Mouse (Mus musculus): ENCODE results near the gene Pkd1l3. TPM values are rescaled to one million over a fixed set of nuclear protein-coding genes. Genes with fewer than 3 reads are reported as not detected.

The Pkd1l3 gene
- total and polyA plus RNA-seq, 2 experiments from 2014 or later: 0.05 to 0.16 TPM

DNA sequence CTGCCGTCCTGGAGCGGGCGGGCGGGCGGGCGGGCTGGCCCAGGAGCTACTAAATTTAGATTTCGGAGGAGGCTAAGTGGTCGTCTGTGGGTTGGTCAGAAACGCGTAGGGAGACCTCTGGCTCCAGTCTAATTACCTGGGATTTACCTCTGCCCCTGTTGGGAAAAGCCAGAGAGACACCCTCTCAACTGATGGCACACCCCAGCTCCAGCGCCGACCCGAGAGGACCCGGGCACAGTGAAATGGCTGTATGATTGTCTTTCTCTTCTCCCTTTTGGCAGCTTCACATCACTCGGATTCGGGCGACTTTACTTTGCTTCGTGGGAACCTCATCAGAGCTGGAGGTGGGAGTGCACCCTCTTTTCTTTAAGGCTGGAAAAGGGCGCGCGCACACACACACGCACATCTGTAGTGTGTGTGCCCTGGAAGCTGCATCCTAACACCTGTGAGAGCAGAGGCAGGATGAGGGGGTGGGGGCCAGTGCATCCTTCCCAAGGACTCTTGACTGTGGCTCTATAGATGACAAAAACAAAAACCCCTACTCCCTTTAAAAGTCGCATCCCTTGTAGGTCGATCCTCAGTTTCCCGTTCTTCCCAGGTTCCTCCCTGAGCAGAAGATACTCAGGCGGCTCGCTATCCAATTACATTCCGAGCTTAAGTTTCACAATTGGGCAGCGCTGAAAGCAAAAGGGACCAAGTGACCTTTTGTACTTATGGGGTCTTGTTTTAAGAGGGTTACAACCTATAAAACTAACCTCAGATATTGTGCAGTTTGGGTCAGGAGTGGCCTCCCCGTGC, 92.0 kb downstream of the Pkd1l3 start:
- H3K36me3 ChIP-seq (ENCODE audit: insufficient read depth, low read length): peaks cover 25% of the 10 kb centered on the region
- H3K4me1 ChIP-seq (ENCODE audit: insufficient read depth, low read length): peaks cover 14% of the 10 kb centered on the region; the same call in 1 of the 2 replicates
- WGBS: 1% methylated on average over 30 of the region's 30 CpGs
- peak overlapping the region; percentile 97 for H3K27ac ChIP-seq
- no peaks in the 10 kb centered on the region for H3K9me3 ChIP-seq (ENCODE audit: low read length)
- peak overlapping the region; percentile 89 for H3K4me2 ChIP-seq (ENCODE audit: low read depth, low read length)
- H3K9ac ChIP-seq (replicated peaks; ENCODE audit: low read length): peak overlapping the region; percentile 100
- no peaks in the 10 kb centered on the region for H3K27me3 ChIP-seq (ENCODE audit: insufficient read depth, low read length)
- ATAC-seq: peak; percentile 50
- DNase-seq (ENCODE audit: low spot score): peak; percentile 32
- no peak for TF ChIP-seq CTCF (IDR thresholded peaks at IDR 0.05; ENCODE audit: low read depth)
- peak overlapping the region; percentile 96 for H3K4me3 ChIP-seq (ENCODE audit: low read length)

DNA sequence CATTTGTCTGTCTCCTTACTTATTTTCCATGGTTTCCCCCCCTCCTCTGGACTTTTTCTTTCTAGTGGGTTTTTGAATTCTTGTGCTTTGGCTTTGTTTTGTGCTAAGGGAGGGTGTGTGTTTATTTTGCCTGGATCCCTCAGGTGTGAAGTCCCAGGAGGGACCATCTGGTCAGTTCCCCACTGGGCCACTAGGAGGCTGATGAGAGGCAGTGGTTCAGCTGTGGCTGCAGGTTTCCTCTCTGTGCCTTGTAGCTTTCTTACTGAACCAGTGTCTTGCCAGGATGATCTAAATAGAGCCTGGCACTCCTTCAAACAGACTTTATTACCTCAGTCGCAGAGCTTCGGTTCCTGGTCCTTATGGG, 92.5 kb downstream of the Pkd1l3 start:
- 15% methylated on average over 2 of the region's 2 CpGs for WGBS
- peaks cover 27% of the 10 kb centered on the region for H3K36me3 ChIP-seq (ENCODE audit: insufficient read depth, low read length)
- peaks cover 14% of the 10 kb centered on the region; the same call in 1 of the 2 replicates for H3K4me1 ChIP-seq (ENCODE audit: insufficient read depth, low read length)
- peak overlapping the region; percentile 100 for H3K9ac ChIP-seq (replicated peaks; ENCODE audit: low read length)
- ATAC-seq: 0 out of 2 replicates have a peak, but pooled peaks have one; percentile 39
- peak; percentile 79 for DNase-seq (ENCODE audit: low spot score)
- TF ChIP-seq CTCF (IDR thresholded peaks at IDR 0.05; ENCODE audit: low read depth): peak; percentile 91
- no peak overlapping the region for H3K27ac ChIP-seq
- H3K4me3 ChIP-seq (ENCODE audit: low read length): peak overlapping the region; percentile 96
- H3K4me2 ChIP-seq (ENCODE audit: low read depth, low read length): peak overlapping the region; percentile 89
- no peaks in the 10 kb centered on the region for H3K9me3 ChIP-seq (ENCODE audit: low read length)
- H3K27me3 ChIP-seq (ENCODE audit: insufficient read depth, low read length): no peaks in the 10 kb centered on the region

DNA sequence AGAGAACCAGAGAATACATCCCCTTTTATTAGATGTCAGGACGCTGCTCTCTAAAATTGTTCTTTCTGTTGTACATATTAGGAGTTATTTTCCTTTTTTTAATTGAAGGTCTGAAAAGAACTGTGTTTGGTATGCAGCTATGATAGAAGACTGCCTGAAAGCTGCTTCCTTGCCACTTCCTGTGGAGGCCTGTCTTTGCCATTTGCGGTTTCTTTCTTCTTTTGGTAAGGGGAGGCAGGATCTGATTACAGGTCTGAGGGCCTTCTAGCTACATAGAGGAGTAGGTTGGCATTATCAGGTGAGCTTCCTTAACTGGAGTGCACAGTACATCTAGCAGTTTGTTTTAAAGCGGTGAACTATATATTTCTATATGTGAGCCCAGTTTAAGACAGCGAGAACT, 93.6 kb downstream of the Pkd1l3 start:
- DNase-seq (ENCODE audit: low spot score): no peak
- H3K36me3 ChIP-seq (ENCODE audit: insufficient read depth, low read length): peaks cover 38% of the 10 kb centered on the region
- WGBS: 96% methylated on average over 4 of the region's 4 CpGs

DNA sequence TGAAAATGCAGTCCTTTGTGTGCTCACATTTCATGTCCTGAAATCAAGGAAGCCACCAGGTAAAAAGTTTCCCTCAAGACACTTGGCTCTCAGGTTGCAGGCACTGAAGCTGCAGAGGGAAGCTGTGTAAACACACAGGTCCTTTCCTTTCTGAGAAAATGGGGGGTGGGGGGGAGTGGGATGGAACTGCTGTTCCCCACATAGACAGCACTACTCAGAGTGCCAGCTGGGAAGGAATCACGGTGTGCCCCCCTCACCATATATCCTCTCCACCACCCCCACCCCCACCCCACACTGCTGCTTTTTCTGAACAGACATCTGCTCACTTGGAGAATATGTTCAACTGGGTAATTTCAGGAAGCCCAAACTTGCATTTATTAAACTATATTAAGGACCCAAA, 98.2 kb downstream of the Pkd1l3 start:
- H3K9me3 ChIP-seq (ENCODE audit: low read length): no peaks in the 10 kb centered on the region
- DNase-seq (ENCODE audit: low spot score): no peak
- H3K27me3 ChIP-seq (ENCODE audit: insufficient read depth, low read length): no peaks in the 10 kb centered on the region
- peaks cover 67% of the 10 kb centered on the region for H3K36me3 ChIP-seq (ENCODE audit: insufficient read depth, low read length)
- 81% methylated on average over 1 of the region's 1 CpGs for WGBS
- TF ChIP-seq CTCF (IDR thresholded peaks at IDR 0.05; ENCODE audit: low read depth): no peak
- H3K27ac ChIP-seq: no peak overlapping the region
- no peak overlapping the region for H3K9ac ChIP-seq (replicated peaks; ENCODE audit: low read length)
- no peak overlapping the region for H3K4me2 ChIP-seq (ENCODE audit: low read depth, low read length)
- H3K4me3 ChIP-seq (ENCODE audit: low read length): no peak overlapping the region
- ATAC-seq: no peak
- 0 out of 2 replicates have a peak, but pooled peaks cover 3% of the 10 kb centered on the region for H3K4me1 ChIP-seq (ENCODE audit: insufficient read depth, low read length)

More for the DNA sequence above, 93.6 kb downstream of the Pkd1l3 start:
- Histone ChIP-seq H3K4me1 (ENCODE audit: insufficient read depth, low read length) (peaks cover 14% of the 10 kb centered on the region; the same call in 1 of the 2 replicates), H3K27me3 (ENCODE audit: insufficient read depth, low read length) (no peaks in the 10 kb centered on the region), H3K27ac (no peak overlapping the region), H3K4me3 (ENCODE audit: low read length) (no peak overlapping the region), H3K4me2 (ENCODE audit: low read depth, low read length) (0 out of 2 replicates have a peak overlapping the region, but pooled peaks have one; percentile 89), H3K9ac (replicated peaks; ENCODE audit: low read length) (no peak overlapping the region; the same call in 1 of the 2 replicates), H3K9me3 (ENCODE audit: low read length) (no peaks in the 10 kb centered on the region)
- no peak for TF ChIP-seq CTCF (IDR thresholded peaks at IDR 0.05; ENCODE audit: low read depth)
- ATAC-seq: no peak

DNA sequence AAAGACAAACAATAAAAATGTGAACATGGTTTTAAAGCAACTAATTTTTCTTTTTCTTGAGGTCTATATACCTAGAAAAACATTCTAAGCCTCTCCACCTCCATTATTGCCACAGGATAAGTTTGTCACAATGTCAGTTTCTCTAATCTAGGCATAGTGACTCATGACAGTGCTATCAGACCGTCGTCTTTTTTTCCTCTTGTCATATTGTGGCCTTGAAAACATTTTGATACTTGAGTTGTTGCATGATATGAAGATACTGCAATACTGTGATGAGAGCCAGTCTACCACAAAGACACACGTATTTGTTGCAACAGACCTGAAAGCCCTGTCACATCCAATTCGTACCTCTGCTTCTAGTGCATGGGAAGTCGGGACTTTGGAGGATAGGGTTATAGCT, 100.6 kb downstream of the Pkd1l3 start:
- no peak for ATAC-seq
- Histone ChIP-seq H3K36me3 (ENCODE audit: insufficient read depth, low read length) (peaks cover 70% of the 10 kb centered on the region), H3K27me3 (ENCODE audit: insufficient read depth, low read length) (no peaks in the 10 kb centered on the region), H3K4me1 (ENCODE audit: insufficient read depth, low read length) (no peaks in the 10 kb centered on the region), H3K4me2 (ENCODE audit: low read depth, low read length) (no peak overlapping the region), H3K4me3 (ENCODE audit: low read length) (no peak overlapping the region), H3K27ac (no peak overlapping the region), H3K9me3 (ENCODE audit: low read length) (no peaks in the 10 kb centered on the region), H3K9ac (replicated peaks; ENCODE audit: low read length) (no peak overlapping the region)
- TF ChIP-seq CTCF (IDR thresholded peaks at IDR 0.05; ENCODE audit: low read depth): no peak
- WGBS: 95% methylated on average over 5 of the region's 5 CpGs
- DNase-seq (ENCODE audit: low spot score): no peak

Other genes with a start within 250 kb of the Pkd1l3 start
- gene Pmfbp1, start 120.5 kb upstream of the Pkd1l3 start, total RNA-seq (2014; rRNA removed): 2.0 and 2.9 TPM in 2 replicates
- gene Pmfbp1, start 120.5 kb upstream of the Pkd1l3 start, polyA plus RNA-seq (2015; fragmentation: Nextera tagmentation; extraction: Ambion mirVana): 1.2 and 1.3 TPM in 2 replicates
- 20.5 and 24.2 TPM in 2 replicates for gene Dhx38, start 48.7 kb upstream of the Pkd1l3 start, total RNA-seq (2014; rRNA removed)
- gene Dhx38, start 48.7 kb upstream of the Pkd1l3 start, polyA plus RNA-seq (2015; fragmentation: Nextera tagmentation; extraction: Ambion mirVana): 11.9 and 13.7 TPM in 2 replicates
- 11.5 and 14.0 TPM in 2 replicates for gene Txnl4b, start 48.6 kb upstream of the Pkd1l3 start, total RNA-seq (2014; rRNA removed)
- 32.9 and 35.5 TPM in 2 replicates for gene Txnl4b, start 48.6 kb upstream of the Pkd1l3 start, polyA plus RNA-seq (2015; fragmentation: Nextera tagmentation; extraction: Ambion mirVana)
- 4.1 TPM in 1 of 2 replicates, not detected in the other for gene Hp, start 35.3 kb upstream of the Pkd1l3 start, total RNA-seq (2014; rRNA removed)
- gene Hp, start 35.3 kb upstream of the Pkd1l3 start, polyA plus RNA-seq (2015; fragmentation: Nextera tagmentation; extraction: Ambion mirVana): 0.26 and 0.41 TPM in 2 replicates
- 25.9 and 48.2 TPM in 2 replicates for gene Dhodh, start 5.8 kb upstream of the Pkd1l3 start, total RNA-seq (2014; rRNA removed)
- 22.3 and 26.8 TPM in 2 replicates for gene Dhodh, start 5.8 kb upstream of the Pkd1l3 start, polyA plus RNA-seq (2015; fragmentation: Nextera tagmentation; extraction: Ambion mirVana)
- 88.8 and 98.4 TPM in 2 replicates for gene Ist1, start 78.7 kb downstream of the Pkd1l3 start, total RNA-seq (2014; rRNA removed)
- 99.4 and 103 TPM in 2 replicates for gene Ist1, start 78.7 kb downstream of the Pkd1l3 start, polyA plus RNA-seq (2015; fragmentation: Nextera tagmentation; extraction: Ambion mirVana)
- 52.5 and 56.2 TPM in 2 replicates for gene Zfp821, start 91.0 kb downstream of the Pkd1l3 start, total RNA-seq (2014; rRNA removed)
- 45.2 and 50.3 TPM in 2 replicates for gene Zfp821, start 91.0 kb downstream of the Pkd1l3 start, polyA plus RNA-seq (2015; fragmentation: Nextera tagmentation; extraction: Ambion mirVana)
- gene Atxn1l, start 123.2 kb downstream of the Pkd1l3 start, total RNA-seq (2014; rRNA removed): 21.5 and 22.4 TPM in 2 replicates
- gene Atxn1l, start 123.2 kb downstream of the Pkd1l3 start, polyA plus RNA-seq (2015; fragmentation: Nextera tagmentation; extraction: Ambion mirVana): 2.7 and 3.9 TPM in 2 replicates
- 64.7 and 67.9 TPM in 2 replicates for gene Ap1g1, start 164.0 kb downstream of the Pkd1l3 start, total RNA-seq (2014; rRNA removed)
- gene Ap1g1, start 164.0 kb downstream of the Pkd1l3 start, polyA plus RNA-seq (2015; fragmentation: Nextera tagmentation; extraction: Ambion mirVana): 31.3 and 34.0 TPM in 2 replicates

Measured in hindbrain, postnatal 0 days (tissue).